Mouse (Mus musculus) stomach, postnatal 0 days (tissue): ENCODE measurements around the gene Tmem63c.

Source experiments
- CTCF ChIP-seq: IDR thresholded peaks from 2 replicates; pipeline ENCODE4 v1.5.1; 2016; ENCODE audit warnings: antibody characterized with exemption, low read depth, mild to moderate bottlenecking, moderate library complexity
- EP300 ChIP-seq: optimal IDR thresholded peaks from 2 replicates; pipeline ENCODE3; 2016; ENCODE audit warnings: antibody characterized with exemption

DNA sequence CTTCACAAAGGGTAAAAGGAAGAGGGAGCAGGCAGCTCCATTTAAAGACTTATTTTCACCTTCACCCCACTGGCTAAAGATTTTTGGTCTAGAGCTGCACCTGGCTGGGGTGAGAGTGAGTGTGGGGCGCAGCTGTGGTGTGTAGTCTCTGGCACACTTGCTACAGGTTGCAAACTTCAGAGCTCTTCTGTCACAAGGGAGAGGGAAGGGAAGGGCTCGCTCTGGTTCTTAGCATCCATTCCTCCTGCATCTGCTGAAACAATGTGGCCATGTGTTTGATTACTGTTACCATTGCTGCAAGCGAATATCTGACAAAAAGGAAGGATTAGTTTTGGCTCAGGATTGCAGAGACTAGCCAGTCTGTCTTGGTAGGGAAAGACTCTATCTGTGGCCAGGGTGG, 2.3 kb downstream of the Tmem63c start:
- TF ChIP-seq CTCF (no peak), EP300 (no peak)
